Mouse (Mus musculus) testis, postnatal 10 days (tissue): Measurements from ENCODE around the gene Elmsan1.
"Not testable (repeated sequence)": the region's sequence is repeated elsewhere in the genome, so short reads cannot be mapped to it uniquely, and the experiment has no call there.

Experiments used
- DNase-seq: peaks from one replicate; pipeline ENCODE4 v3.0.0; 2021; ENCODE audit warnings: low spot score

Elmsan1 gene

DNA sequence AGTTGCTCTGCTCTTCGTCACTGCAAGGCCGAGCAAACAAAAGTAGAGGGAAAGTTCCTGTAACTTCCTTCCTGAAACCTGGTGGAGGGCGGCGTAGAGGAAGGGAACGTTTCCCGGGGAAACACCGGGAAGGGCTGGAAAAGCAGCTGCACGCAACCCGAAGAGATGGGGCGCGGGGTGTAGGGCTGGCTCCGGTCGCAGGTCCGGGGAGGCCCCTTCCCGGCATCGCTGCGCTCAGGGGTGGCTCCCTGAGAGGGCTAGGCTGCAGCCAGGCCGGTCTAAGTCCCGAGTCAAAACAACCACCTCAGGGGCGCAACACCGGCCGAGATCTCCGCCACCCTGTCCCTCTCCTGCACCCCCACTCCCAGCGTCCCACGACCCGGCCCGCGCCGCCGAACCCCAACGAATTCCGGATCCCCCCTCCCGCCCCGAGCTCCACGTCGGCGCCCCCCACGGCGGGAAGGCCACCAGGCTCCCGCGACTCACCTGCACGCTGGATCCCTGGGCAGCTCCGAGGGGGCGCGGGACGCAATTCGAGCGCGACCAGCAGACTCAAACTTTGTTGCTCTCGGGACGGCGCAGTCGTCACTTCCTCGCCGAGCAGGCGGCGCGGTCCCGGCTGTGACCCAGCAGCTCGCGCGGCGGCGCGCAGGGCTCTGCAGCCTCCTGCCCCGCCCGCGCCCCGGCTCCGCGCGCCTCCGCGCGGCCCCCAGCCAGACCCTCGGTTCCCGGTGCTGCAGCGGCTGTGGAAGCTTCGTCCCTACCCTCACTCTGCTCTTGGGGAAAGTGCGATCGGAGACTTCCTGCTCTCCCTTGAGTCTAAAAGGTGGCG lies at the start of gene Elmsan1:
Gene Elmsan1, minus strand, starts transcription at position 593 of the 832 bp plus-strand sequence.
- DNase-seq, result peak; percentile 85

DNA sequence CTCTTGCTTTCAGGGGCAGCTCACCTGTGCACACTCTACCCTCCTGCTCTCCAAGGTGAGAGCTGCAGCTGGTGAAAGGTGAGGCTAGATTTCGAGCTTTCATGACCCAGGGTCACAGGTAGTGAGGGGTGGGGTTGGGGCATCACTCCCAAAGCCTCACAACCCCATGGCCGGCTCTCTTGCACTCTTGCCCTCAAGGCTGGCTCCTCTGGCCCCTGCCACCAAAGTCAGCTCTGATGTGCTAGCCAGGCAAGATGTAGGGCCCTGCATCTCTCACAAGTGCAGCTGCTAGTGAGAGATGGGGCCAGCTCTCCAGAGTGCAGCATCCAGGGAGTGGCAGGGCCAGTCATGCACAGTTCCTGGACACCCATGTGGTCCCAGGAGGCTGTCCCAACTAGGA lies 48.6 kb upstream of the Elmsan1 start:
- DNase-seq, result no peak

- no peak for DNase-seq
Observed at GRCm38 (mm10) chr12:84260363-84260762, 41.7 kb upstream of the Elmsan1 start.

GRCm38 (mm10) chr12:84254886-84255285 lies 36.2 kb upstream of the Elmsan1 start:
- no peak for DNase-seq

GRCm38 (mm10) chr12:84252811-84253210 lies 34.1 kb upstream of the Elmsan1 start:
- DNase-seq, result no peak

- DNase-seq, result peak; percentile 74
Observed at GRCm38 (mm10) chr12:84249217-84249616, 30.5 kb upstream of the Elmsan1 start.

DNA sequence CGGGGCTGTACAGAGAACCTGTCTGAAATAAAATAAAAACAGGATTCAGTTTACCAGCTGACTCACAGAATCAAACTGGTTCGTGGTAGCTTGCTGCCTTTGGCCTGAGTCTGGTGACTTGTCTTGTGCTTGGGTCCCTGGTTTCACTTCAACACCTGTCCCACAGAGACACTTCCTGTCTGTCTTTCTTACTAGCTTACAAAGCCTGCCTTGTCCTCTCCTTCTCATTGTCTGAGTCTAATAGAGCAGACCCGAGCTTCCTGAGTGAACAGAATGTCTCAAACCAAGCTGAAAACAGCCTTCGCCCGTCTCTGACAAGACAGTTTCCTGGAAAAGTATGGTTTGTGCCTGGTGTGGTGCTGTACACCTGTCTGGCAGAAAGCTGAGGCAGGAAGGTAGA lies 27.0 kb upstream of the Elmsan1 start:
- DNase-seq, result no peak

DNA sequence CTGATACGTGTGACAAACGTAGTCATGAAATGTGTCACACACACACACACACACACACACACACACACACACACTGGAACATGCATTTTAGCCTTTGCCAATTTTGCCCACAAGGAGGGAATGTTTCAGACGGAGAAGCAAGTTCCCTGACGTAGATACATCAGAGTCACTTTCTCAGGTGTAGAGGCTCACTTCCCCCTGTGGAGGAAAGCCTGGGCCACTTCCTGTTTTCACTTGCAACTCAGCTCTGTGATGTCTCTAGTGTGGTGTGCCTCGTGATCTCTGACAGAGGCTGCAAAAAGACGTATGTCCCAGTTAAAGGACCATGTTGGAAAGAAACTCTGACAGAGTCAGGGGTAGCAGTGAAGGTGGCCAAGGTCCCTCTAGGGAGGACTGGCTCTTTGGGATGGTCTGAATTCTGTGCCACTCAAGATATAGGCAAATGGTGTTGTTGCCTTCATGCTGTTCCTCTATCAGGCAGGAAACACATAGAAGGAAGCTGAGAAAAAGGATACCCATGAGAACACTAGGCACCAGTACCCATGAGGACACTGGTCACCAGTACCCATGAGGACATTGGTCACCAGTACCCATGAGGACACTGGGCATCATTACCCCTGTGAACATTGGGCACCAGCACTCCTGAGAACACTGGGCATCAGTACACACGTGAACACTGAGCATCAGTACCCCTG lies 24.5 kb upstream of the Elmsan1 start:
- DNase-seq, result no peak

- not testable (repeated sequence) for DNase-seq
Observed at GRCm38 (mm10) chr12:84237036-84237435, 18.4 kb upstream of the Elmsan1 start.

GRCm38 (mm10) chr12:84235981-84236752 lies 17.5 kb upstream of the Elmsan1 start:
- no peak for DNase-seq

DNA sequence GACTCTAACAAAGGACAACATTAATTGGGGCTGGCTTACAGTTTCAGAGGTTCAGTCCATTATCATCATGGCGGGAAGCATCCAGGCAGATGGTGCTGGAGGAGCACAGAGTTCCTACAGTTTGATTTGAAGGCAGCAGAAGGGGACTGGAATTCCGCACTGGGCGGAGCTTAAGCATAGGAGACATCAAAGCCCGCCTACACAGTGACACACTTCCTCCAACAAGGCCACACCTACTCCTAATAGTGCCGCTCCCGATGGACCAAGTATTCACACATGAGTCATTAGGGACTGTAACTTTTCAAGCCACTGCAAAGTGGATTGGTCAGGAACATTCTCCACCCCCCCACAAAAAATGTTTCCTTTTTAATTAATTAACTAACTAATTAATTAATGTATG lies 16.9 kb upstream of the Elmsan1 start:
- no peak for DNase-seq

DNA sequence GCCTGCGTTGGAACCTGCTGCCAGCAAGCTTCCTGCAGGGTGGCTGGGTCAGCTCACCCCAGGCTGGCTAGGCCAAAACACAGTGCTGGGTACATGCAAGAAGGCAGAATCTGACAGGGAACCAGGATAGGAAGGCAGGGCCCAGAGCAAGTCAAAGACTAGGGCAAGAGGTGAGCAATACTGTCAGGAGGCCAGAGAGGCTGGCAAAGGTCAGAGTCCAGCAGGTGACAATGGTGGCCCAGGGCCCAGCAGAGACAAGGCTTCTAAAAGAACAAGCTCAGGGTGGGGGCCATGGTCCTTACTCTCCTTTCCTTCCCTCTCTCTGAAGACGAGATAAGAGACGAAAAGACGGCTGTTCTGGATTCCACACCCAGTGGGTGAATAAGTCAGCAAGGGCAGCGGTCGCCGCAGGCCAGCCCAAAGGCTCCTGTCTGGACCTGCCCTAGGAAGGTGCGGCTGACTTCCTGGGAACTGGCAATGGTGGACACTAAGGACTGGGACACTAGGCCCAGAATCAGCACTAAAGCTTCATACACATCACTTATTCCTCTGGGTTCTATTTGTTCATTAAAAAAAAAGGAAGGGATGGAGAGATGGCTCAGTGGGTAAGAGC lies 14.9 kb upstream of the Elmsan1 start:
- no peak for DNase-seq

DNA sequence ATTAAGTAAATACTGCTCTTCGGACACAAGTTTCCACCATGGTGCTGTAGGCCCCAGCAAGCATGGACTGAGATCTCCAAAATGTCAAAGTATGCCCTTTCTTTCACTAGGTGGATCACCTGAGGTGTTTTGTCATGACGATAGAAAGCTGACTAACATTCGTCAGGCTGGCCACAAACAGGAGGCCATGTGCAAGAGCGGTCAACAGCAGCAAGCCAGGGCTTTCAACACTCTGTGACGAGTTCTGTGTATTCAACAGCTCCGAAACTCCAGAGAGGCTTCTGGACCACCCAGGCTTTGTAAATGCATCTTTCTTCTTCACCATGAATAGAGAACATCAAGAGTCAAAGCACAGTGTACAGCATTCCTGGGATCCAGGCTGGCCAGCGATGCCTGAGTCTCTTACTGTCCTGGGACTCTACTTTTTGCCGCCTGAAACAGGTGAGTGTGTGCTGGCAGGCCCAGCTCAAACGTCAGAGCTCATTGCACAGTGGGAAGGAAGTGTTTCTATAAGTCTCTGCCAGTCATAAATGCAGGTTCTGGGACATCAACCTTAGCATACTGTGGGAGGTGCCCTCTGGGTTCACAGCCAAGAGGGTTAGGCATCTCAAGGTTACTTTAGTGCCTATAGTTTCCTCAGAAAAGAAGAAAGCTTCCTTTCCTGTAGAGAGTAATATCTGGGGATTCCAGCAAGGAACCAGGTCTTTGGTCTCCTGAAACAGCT lies 7.6 kb upstream of the Elmsan1 start:
- DNase-seq, result no peak

DNA sequence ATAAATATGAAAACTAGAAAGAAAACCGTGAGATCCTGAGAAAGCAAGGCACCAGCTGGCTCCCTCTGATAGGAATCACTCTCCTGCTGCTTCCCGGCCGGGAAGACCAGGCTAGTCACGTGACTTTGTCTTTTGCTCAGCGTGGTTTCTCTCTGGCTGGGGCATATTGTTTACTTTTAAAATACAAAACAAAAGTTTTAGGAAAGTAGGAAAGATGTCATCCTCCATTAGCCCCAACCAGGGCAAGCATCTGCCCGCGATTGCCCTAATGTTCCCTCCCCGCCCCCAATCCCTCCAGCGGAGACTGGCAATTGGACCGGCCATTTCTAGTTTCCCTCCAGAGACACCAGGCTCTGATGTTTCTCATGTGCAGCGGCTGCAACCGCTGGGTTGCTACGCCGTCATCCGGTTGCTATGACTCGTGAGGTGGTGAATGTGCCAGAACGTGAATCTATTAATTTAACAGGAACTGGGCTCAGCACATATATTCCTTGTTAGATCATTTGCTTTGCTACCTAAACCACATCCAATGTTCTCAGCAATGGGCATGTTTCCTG lies 3.8 kb upstream of the Elmsan1 start:
- DNase-seq, result peak; percentile 67

GRCm38 (mm10) chr12:84220951-84221891 lies 2.5 kb upstream of the Elmsan1 start:
- no peak for DNase-seq

DNA sequence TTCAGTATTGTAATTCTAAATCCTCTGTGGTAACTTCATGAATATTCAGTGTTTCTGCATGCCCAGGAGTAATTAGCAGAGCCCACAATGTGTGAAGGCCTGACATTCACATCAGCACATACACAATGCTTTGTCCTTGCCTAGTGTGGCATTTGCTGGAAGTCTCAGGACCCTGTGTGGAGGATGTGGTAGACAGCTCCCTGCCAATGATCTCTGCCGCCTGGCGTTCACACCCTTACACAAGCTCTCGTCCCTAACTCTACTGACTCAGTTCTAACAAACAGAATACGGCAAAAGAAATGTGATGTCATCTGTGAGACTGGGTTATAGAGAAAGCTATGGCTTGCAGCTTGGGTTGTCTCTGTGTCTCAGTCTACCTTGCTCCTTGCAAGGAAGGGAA lies 1.8 kb upstream of the Elmsan1 start:
- no peak for DNase-seq

DNA sequence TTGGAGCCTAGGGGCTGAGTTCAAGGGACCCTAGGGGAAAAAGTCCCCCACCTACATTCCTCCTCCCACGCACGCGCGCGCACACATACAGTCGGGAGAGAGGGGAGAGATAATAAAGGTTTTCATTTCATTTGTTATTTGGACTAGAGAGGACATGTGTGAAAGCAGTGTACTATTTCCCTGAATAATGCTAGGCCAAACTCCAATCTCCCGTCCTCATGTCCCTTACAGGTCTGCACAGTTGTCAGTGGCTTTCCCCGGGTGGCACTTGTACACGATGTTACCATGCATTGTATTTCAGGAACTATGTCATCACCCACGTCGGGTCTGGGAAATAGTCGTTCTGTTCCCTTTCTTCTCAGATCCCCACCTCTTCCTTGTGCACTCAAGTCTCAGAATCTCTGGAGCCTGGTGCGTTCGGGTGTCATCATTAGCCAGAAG lies 460 bp upstream of the Elmsan1 start:
- no peak for DNase-seq

DNA sequence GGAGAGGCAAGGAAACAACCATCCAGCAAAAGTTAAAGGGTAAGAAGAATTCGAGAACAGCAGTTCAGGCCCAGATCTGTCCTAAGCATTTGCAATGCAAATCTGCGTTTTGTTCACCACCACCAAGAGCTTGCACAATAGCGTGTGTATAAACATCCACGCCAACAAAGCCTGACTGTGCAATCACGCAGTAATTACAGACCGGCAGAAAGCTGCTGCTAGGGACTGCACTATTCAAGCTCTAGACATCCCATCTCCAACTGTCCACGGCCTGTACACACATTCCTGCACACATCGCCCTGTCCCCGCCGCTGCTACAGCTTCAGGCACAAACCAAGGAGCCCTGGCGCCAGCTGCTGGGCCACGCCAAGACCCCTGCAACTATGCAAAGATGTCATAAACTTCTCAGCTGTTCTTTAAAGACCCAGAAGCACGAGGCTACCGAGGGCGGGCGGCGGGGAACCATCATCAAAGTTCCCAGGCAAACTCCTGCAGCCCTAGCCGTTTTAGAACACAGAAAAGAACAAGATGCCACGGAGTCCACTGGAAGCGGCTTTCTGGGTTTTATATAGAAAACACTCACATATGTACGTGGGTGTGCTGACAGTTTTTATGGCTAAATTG lies 1.1 kb downstream of the Elmsan1 start:
- DNase-seq, result peak; percentile 53

GRCm38 (mm10) chr12:84217111-84217507 lies 1.6 kb downstream of the Elmsan1 start:
- no peak for DNase-seq
